Mouse (Mus musculus) olfactory bulb, adult 2 months (tissue): Measurements from ENCODE around the gene Dusp8.

Experiments used
- CTCF ChIP-seq: fragments of 200-500 bp; IDR thresholded peaks from 2 replicates; pipeline ENCODE4 v1.5.1; 2012; ENCODE audit warnings: low read depth, mild to moderate bottlenecking, low read length, moderate library complexity; ENCODE audit not compliant: insufficient read depth
- POLR2A ChIP-seq: fragments of 200-500 bp; IDR thresholded peaks from 2 replicates; pipeline ENCODE4 v1.6.1; 2012; ENCODE audit warnings: mild to moderate bottlenecking, low read depth, low read length, moderate library complexity; ENCODE audit not compliant: insufficient read depth

GRCm38 (mm10) chr7:142088886-142089285, 6.8 kb downstream of the Dusp8 start:
- TF ChIP-seq POLR2A (no peak), CTCF (no peak)
